Mouse (Mus musculus) liver, adult 2 months (tissue): ENCODE data around the gene Ube2c.

Source experiments
- CTCF ChIP-seq: fragments of 200-500 bp; IDR thresholded peaks from 2 replicates; pipeline ENCODE4 v1.5.1; 2011; ENCODE audit warnings: low read depth, low read length, control low read depth
- POLR2A ChIP-seq: fragments of 200-500 bp; IDR thresholded peaks from 2 replicates; pipeline ENCODE4 v1.6.1; 2011; ENCODE audit warnings: low read length, control low read depth; ENCODE audit not compliant: insufficient read depth; ENCODE audit errors: extremely low read depth

DNA sequence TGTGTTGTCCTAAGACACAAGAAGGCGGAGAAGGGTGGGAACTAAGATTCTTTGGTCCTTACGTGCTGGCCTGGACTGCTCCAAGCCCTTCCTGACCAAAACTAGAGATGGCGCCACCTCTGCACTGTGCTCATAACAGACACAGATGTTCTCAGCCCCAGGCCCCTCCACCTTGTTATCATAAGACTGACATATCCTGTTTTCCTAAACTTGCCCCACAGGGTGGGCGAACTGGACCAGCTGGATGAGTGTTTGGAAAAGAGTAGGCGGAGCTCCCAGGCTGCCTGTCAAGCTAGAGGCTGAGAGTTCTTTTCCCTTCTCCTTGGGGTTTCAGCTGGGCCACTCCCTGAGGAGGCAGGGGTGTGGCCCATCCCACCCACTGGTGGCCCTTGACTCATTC lies 48.0 kb downstream of the Ube2c start:
- TF ChIP-seq POLR2A = no peak
- TF ChIP-seq CTCF = no peak
